Mouse (Mus musculus): Measurements from ENCODE around the gene Rad54l.

DNA sequence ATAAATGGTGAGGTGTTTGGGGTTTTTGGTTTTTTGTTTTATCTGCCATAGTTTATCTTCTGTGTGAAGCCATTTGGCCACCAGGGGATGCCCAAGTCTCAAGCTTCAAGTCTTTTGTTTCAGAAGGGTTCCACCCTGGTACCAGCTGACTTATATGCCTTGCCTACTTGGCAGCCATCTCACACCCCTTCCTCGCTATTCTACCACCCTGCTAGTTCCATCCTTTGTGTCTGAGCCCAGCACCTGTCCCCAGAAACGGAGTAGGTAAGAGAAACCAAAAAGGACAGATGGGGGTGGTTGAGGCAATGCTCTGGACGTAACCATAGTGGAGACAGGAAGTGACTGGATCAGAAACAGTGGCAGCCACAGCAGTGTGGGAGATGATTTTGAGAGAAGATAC lies 36.4 kb upstream of the Rad54l start:
- TF ChIP-seq CTCF (IDR thresholded peaks at IDR 0.05; ENCODE audit: control insufficient read depth, insufficient read depth, low read length) (0 out of 2 replicates have a peak, but pooled peaks have one; percentile 18), POLR2A (IDR thresholded peaks at IDR 0.05; ENCODE audit: borderline replicate concordance, control insufficient read depth, low read depth, low read length) (no peak)
